Mouse (Mus musculus): ENCODE measurements around the gene Tspan32. TPM values are rescaled to one million over a fixed set of nuclear protein-coding genes. Genes with fewer than 3 reads are reported as not detected.

Gene Tspan32
- polyA plus RNA-seq, 1 experiment, result not detected

DNA sequence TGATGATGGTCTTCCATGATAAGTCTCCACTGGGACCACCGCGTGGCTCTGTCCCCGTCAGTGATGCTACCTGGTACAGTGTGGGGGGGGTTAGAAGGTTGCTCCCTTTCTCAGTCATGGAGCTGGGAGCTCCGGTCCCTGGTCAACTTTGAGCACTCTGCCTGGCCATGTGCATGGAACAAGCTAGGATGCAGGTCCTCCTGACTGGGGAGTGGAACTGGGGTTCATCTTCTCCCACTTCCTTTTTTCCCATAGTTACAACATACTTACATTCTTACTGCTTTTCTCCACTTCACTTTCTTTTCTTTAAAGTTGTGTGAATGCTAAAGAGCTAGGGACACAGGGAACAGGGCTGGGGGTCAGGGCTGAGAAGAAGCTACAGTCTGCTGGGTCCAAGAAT is 19.7 kb upstream of the Tspan32 start:
- peaks cover 7% of the 10 kb centered on the region for H3K4me1 ChIP-seq (ENCODE audit: control insufficient read depth, insufficient read depth, low read length)
- no peak overlapping the region for H3K4me3 ChIP-seq (ENCODE audit: insufficient read depth, low read depth, low read length)
- 95% methylated on average over 4 of the region's 4 CpGs for WGBS
- H3K27ac ChIP-seq (ENCODE audit: insufficient read depth, low read depth, low read length), result no peak overlapping the region
- TF ChIP-seq CTCF (IDR thresholded peaks at IDR 0.05; ENCODE audit: insufficient read depth, low read depth, low read length), result no peak
- TF ChIP-seq POLR2A (IDR thresholded peaks at IDR 0.05; ENCODE audit: insufficient read depth, low read depth, low read length), result no peak

GRCm38 (mm10) chr7:142987718-142988117 is 17.1 kb upstream of the Tspan32 start:
- no peak overlapping the region for H3K4me3 ChIP-seq (ENCODE audit: insufficient read depth, low read depth, low read length)
- 98% methylated on average over 3 of the region's 3 CpGs for WGBS
- TF ChIP-seq CTCF (IDR thresholded peaks at IDR 0.05; ENCODE audit: insufficient read depth, low read depth, low read length), result no peak
- no peak for TF ChIP-seq POLR2A (IDR thresholded peaks at IDR 0.05; ENCODE audit: insufficient read depth, low read depth, low read length)
- H3K4me1 ChIP-seq (ENCODE audit: control insufficient read depth, insufficient read depth, low read length), result peaks cover 7% of the 10 kb centered on the region
- no peak overlapping the region for H3K27ac ChIP-seq (ENCODE audit: insufficient read depth, low read depth, low read length)

DNA sequence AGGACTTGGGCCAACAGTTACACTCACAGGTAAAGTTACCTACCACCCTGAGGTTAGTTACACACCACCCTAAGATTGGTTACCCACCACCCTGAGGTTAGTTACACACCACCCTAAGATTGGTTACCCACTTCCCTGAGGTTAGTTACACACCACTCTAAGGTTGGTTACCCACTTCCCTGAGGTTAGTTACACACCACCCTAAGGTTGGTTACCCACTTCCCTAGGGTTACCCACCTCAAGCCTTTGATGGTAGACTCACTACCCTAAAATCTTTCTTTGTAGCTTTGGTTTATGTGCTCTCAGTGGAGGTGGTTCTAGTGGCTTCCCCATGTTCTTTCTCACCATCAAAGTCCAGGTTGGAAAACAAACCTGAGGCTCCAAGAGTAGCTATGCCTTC is 9.8 kb upstream of the Tspan32 start:
- TF ChIP-seq CTCF (IDR thresholded peaks at IDR 0.05; ENCODE audit: insufficient read depth, low read depth, low read length), result no peak
- TF ChIP-seq POLR2A (IDR thresholded peaks at IDR 0.05; ENCODE audit: insufficient read depth, low read depth, low read length), result no peak
- H3K27ac ChIP-seq (ENCODE audit: insufficient read depth, low read depth, low read length), result no peak overlapping the region

DNA sequence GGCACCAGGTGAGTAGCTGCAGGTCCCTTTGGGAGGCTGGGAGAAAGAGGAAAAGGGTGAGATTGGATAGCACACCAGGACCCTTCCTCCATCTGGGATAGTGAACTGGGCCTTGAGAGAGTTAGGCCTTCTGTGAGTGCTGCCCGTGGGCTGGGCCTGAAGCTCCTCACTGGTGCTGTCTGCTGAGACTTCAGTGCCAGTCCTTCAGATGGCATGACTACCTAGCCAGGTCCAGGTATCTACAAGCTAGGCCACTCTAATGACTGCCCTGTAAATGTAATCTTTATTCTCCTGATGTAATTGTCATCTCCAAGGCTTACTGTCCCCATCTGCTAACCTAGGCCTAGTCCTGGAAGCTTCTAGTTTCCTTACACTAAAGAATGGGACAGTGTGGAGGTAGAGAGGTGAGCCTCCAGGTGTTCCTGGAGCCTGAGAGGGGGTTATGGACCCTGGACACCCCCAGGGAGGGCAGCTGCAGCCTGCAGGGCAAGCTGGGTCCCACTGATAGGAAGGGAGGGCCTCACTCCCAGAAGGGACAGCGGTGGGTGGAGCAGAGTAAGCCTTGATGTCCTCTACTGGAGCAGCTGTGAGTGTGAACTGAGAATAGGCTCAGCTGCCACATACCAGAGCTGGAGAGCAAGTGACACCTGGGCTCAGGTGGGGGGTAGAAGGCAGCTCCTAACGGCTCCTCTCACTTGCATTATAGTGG is 9.1 kb upstream of the Tspan32 start:
- H3K4me3 ChIP-seq (ENCODE audit: insufficient read depth, low read depth, low read length), result no peak overlapping the region
- 85% methylated on average over 3 of the region's 3 CpGs for WGBS
- no peak overlapping the region for H3K27ac ChIP-seq (ENCODE audit: insufficient read depth, low read depth, low read length)
- TF ChIP-seq CTCF (IDR thresholded peaks at IDR 0.05; ENCODE audit: insufficient read depth, low read depth, low read length), result no peak
- TF ChIP-seq POLR2A (IDR thresholded peaks at IDR 0.05; ENCODE audit: insufficient read depth, low read depth, low read length), result no peak
- H3K4me1 ChIP-seq (ENCODE audit: control insufficient read depth, insufficient read depth, low read length), result no peaks in the 10 kb centered on the region

More for the DNA sequence above, 9.8 kb upstream of the Tspan32 start:
- peaks cover 2% of the 10 kb centered on the region; the same call in 1 of the 2 replicates for H3K4me1 ChIP-seq (ENCODE audit: control insufficient read depth, insufficient read depth, low read length)
- no peak overlapping the region for H3K4me3 ChIP-seq (ENCODE audit: insufficient read depth, low read depth, low read length)

GRCm38 (mm10) chr7:142996998-142997397 is 7.8 kb upstream of the Tspan32 start:
- TF ChIP-seq POLR2A (IDR thresholded peaks at IDR 0.05; ENCODE audit: insufficient read depth, low read depth, low read length) (no peak), CTCF (IDR thresholded peaks at IDR 0.05; ENCODE audit: insufficient read depth, low read depth, low read length) (no peak)
- no peak overlapping the region for H3K4me3 ChIP-seq (ENCODE audit: insufficient read depth, low read depth, low read length)
- 86% methylated on average over 2 of the region's 2 CpGs for WGBS
- no peak overlapping the region for H3K27ac ChIP-seq (ENCODE audit: insufficient read depth, low read depth, low read length)
- no peaks in the 10 kb centered on the region for H3K4me1 ChIP-seq (ENCODE audit: control insufficient read depth, insufficient read depth, low read length)

GRCm38 (mm10) chr7:142997403-142998150 is 7.3 kb upstream of the Tspan32 start:
- no peak overlapping the region for H3K27ac ChIP-seq (ENCODE audit: insufficient read depth, low read depth, low read length)
- WGBS, result 39% methylated on average over 3 of the region's 3 CpGs

DNA sequence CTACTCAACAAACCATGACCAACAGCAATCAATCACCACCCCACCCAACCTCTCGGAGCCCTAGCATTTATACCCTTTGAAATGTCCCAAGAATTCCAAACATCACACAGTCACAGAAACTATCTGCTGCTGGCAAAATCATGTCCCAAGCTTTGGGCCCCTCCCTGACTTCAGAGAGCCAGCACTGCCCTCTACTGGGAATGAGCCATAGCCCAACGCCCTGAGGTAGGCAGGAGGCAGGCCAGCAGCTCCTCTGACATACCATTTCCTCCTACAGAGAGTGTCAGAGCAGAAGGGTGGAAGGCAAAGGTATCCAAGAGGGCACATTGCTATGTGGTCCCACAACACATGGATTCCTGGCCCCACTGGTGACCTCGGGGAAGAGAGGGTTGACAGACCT is 2.2 kb upstream of the Tspan32 start:
- Histone ChIP-seq H3K4me3 (ENCODE audit: insufficient read depth, low read depth, low read length) (no peak overlapping the region), H3K4me1 (ENCODE audit: control insufficient read depth, insufficient read depth, low read length) (peaks cover 4% of the 10 kb centered on the region), H3K27ac (ENCODE audit: insufficient read depth, low read depth, low read length) (no peak overlapping the region)
- TF ChIP-seq POLR2A (IDR thresholded peaks at IDR 0.05; ENCODE audit: insufficient read depth, low read depth, low read length), result no peak
- WGBS, result 63% methylated on average over 3 of the region's 3 CpGs

More at GRCm38 (mm10) chr7:142997403-142998150, 7.3 kb upstream of the Tspan32 start:
- no peak overlapping the region for H3K4me3 ChIP-seq (ENCODE audit: insufficient read depth, low read depth, low read length)
- TF ChIP-seq POLR2A (IDR thresholded peaks at IDR 0.05; ENCODE audit: insufficient read depth, low read depth, low read length), result no peak
- no peak for TF ChIP-seq CTCF (IDR thresholded peaks at IDR 0.05; ENCODE audit: insufficient read depth, low read depth, low read length)
- H3K4me1 ChIP-seq (ENCODE audit: control insufficient read depth, insufficient read depth, low read length), result no peaks in the 10 kb centered on the region

DNA sequence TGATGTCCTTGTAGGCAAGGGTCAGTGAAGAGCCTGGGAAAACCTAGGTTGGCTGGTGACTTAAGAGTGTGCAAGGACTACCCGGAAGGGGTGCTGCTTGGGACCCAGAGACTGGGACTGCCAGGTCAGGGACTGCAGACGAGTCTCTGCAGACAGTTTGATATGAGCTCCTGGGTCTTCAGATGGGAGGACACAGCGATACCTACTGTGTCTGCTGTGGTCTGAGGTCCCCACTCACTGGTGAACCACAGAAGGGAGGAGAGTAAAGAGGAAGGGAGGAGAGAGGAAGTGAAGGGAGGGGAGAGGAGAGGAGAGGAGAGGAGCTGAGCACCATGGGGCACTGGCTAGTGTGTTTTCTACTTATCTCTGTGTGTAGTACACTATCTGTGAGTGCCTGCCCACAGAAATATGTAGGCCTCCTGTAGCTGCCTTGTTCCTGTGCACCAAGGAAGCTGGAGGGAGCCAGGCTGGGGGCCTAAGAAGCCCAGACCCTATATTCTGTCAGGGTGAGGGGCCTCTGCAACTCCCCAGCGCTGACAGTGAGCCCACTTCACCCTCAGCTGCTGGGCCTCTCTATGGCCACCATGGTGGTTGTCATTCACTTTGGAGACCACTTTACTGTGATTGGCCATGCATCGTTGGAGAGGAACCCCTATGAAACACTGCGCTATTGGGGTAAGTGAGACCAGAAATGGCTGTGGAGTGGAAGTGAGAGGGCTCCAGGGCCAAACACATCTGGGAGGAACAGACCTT is 674 bp downstream of the Tspan32 start:
- Histone ChIP-seq H3K4me1 (ENCODE audit: control insufficient read depth, insufficient read depth, low read length) (peaks cover 22% of the 10 kb centered on the region), H3K27ac (ENCODE audit: insufficient read depth, low read depth, low read length) (no peak overlapping the region), H3K4me3 (ENCODE audit: insufficient read depth, low read depth, low read length) (no peak overlapping the region)
- TF ChIP-seq POLR2A (IDR thresholded peaks at IDR 0.05; ENCODE audit: insufficient read depth, low read depth, low read length) (no peak), CTCF (IDR thresholded peaks at IDR 0.05; ENCODE audit: insufficient read depth, low read depth, low read length) (no peak)
- 92% methylated on average over 6 of the region's 6 CpGs for WGBS
